ENCODE assay signal across 23 mouse cellular contexts in the genomic region with DNA sequence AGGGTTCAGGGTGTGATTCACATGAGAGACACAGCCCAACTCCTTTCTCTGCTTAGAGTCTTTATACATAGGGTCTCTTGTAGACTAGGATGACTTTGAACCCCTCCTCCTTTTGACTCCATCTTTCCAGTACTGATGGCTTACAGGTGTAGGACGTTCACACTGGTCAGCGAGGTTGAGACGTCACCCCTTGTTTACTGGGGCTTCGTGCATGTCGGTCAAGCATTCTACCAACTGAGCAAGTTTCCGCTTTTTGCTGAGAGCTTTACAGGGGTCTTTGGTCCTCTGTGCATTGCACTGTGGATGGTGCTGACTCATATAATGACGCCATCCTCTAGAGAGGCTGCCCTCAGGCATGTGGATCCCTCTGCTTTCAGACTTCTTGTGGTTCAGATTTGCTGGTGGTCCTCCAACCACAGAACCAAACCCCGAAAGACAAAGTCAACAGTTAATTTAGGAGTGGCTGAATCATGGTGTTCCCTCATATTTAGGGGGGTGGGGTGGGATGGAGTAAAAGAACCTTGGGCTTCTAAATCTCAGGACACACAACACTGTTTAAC.
"Had no signal": no experiment of that assay in that cellular context is flagged by ENCODE, and none has a peak within 500 bp of the region (broad histone marks: within the 10 kb centered on the region; RNA-seq: fewer than 3 reads in every experiment).

No protein-coding gene starts in this region.

- H3K4me1 ChIP-seq: limb, embryonic 12.5 days; limb, embryonic 15.5 days; midbrain, embryonic 13.5 days; neural tube, embryonic 12.5 days; neural tube, embryonic 15.5 days; stomach, embryonic 15.5 days had no signal

- H3K27me3 ChIP-seq: limb, embryonic 12.5 days; limb, embryonic 15.5 days; midbrain, embryonic 13.5 days; neural tube, embryonic 12.5 days; neural tube, embryonic 15.5 days; stomach, embryonic 15.5 days had no signal

- H3K27ac ChIP-seq: limb, embryonic 12.5 days; limb, embryonic 15.5 days; liver, embryonic 14.5 days; macrophage; midbrain, embryonic 13.5 days; neural tube, embryonic 12.5 days; neural tube, embryonic 15.5 days; stomach, embryonic 15.5 days had no signal

- H3K4me3 ChIP-seq: limb, embryonic 12.5 days; limb, embryonic 15.5 days; midbrain, embryonic 13.5 days; neural tube, embryonic 12.5 days; neural tube, embryonic 15.5 days; stomach, embryonic 15.5 days had no signal

- H3K4me2 ChIP-seq: limb, embryonic 12.5 days; limb, embryonic 15.5 days; liver, embryonic 11.5 days; lung, embryonic 14.5 days; midbrain, embryonic 13.5 days; neural tube, embryonic 12.5 days; neural tube, embryonic 15.5 days; stomach, embryonic 15.5 days had no signal

- DNase-seq: kidney, adult 8-10 months; kidney, postnatal 14 days; kidney, postnatal 4 days; left cerebral cortex, postnatal 4 days; liver, postnatal 0 days; lung, embryonic 14.5 days; right cerebral cortex, adult 18-20 months; right cerebral cortex, postnatal 25 days; spleen, adult 18-20 months; thymus, adult 2 months; thymus, postnatal 14 days; thymus, postnatal 4 days had no signal

- H3K9me3 ChIP-seq: limb, embryonic 12.5 days; limb, embryonic 15.5 days; midbrain, embryonic 13.5 days; neural tube, embryonic 12.5 days; neural tube, embryonic 15.5 days; stomach, embryonic 15.5 days had no signal

- H3K36me3 ChIP-seq: limb, embryonic 12.5 days; limb, embryonic 15.5 days; midbrain, embryonic 13.5 days; neural tube, embryonic 12.5 days; neural tube, embryonic 15.5 days; stomach, embryonic 15.5 days had no signal

- H3K9ac ChIP-seq: limb, embryonic 12.5 days; limb, embryonic 15.5 days; liver, embryonic 14.5 days; liver, postnatal 0 days; lung, embryonic 14.5 days; midbrain, embryonic 13.5 days; neural tube, embryonic 12.5 days; neural tube, embryonic 15.5 days; stomach, embryonic 15.5 days had no signal

- ATAC-seq: intestine, postnatal 0 days; liver, postnatal 0 days; lung, postnatal 0 days; midbrain, embryonic 13.5 days had no signal
